Mouse (Mus musculus): ENCODE results near the gene Crygb. TPM values are rescaled to one million over a fixed set of nuclear protein-coding genes. Genes with fewer than 3 reads are reported as not detected.
"Not testable (repeated sequence)": the region's sequence is repeated elsewhere in the genome, so short reads cannot be mapped to it uniquely, and the experiment has no call there.

Crygb gene
- polyA plus RNA-seq, 1 experiment = not detected

- TF ChIP-seq CTCF (IDR thresholded peaks at IDR 0.05; ENCODE audit: insufficient read depth, low read length) = no peak
- no peak for TF ChIP-seq POLR2A (IDR thresholded peaks at IDR 0.05; ENCODE audit: borderline replicate concordance, extremely low read depth, low read depth, low read length)
- H3K4me1 ChIP-seq (ENCODE audit: control insufficient read depth, insufficient read depth, low read length) = no peaks in the 10 kb centered on the region
- WGBS = 17% methylated on average over 5 of the region's 5 CpGs
- no peak overlapping the region for H3K4me3 ChIP-seq (replicated peaks; ENCODE audit: extremely low read depth, low read depth, low read length)
- DNase-seq = no peak
These were observed 6.5 kb downstream of the Crygb start for GRCm38 (mm10) chr1:65075607-65076006.

- no peak within 1 kb of the TSS for H3K4me3 ChIP-seq (replicated peaks; ENCODE audit: extremely low read depth, low read depth, low read length)
- no peaks in the 10 kb centered on the region for H3K4me1 ChIP-seq (ENCODE audit: control insufficient read depth, insufficient read depth, low read length)
- TF ChIP-seq POLR2A (IDR thresholded peaks at IDR 0.05; ENCODE audit: borderline replicate concordance, extremely low read depth, low read depth, low read length) = no peak
- no peak for TF ChIP-seq CTCF (IDR thresholded peaks at IDR 0.05; ENCODE audit: insufficient read depth, low read length)
- no peak for DNase-seq
- 65% methylated on average over 6 of the region's 6 CpGs for WGBS
These were observed 8.5 kb downstream of the Crygb start, which contains the start of gene Crygc for GRCm38 (mm10) chr1:65073589-65073988. Gene Crygc (minus strand): TSS chr1:65073689.

GRCm38 (mm10) chr1:65067842-65068241, 14.2 kb downstream of the Crygb start:
- no peak for TF ChIP-seq CTCF (IDR thresholded peaks at IDR 0.05; ENCODE audit: insufficient read depth, low read length)
- H3K4me3 ChIP-seq (replicated peaks; ENCODE audit: extremely low read depth, low read depth, low read length) = no peak overlapping the region
- no peaks in the 10 kb centered on the region for H3K4me1 ChIP-seq (ENCODE audit: control insufficient read depth, insufficient read depth, low read length)
- no peak for DNase-seq

GRCm38 (mm10) chr1:65064201-65064600, 17.9 kb downstream of the Crygb start:
- 84% methylated on average over 15 of the region's 15 CpGs for WGBS
- DNase-seq = no peak
- Histone ChIP-seq H3K4me1 (ENCODE audit: control insufficient read depth, insufficient read depth, low read length) (no peaks in the 10 kb centered on the region), H3K4me3 (replicated peaks; ENCODE audit: extremely low read depth, low read depth, low read length) (no peak overlapping the region)
- TF ChIP-seq POLR2A (IDR thresholded peaks at IDR 0.05; ENCODE audit: borderline replicate concordance, extremely low read depth, low read depth, low read length) (no peak), CTCF (IDR thresholded peaks at IDR 0.05; ENCODE audit: insufficient read depth, low read length) (no peak)

- DNase-seq = no peak
- TF ChIP-seq CTCF (IDR thresholded peaks at IDR 0.05; ENCODE audit: insufficient read depth, low read length) = no peak
- no peak for TF ChIP-seq POLR2A (IDR thresholded peaks at IDR 0.05; ENCODE audit: borderline replicate concordance, extremely low read depth, low read depth, low read length)
- WGBS = 84% methylated on average over 8 of the region's 8 CpGs
- Histone ChIP-seq H3K4me3 (replicated peaks; ENCODE audit: extremely low read depth, low read depth, low read length) (no peak within 1 kb of the TSS), H3K4me1 (ENCODE audit: control insufficient read depth, insufficient read depth, low read length) (no peaks in the 10 kb centered on the region)
These were observed 18.7 kb downstream of the Crygb start, which contains the start of gene Crygd for GRCm38 (mm10) chr1:65063352-65063751. Gene Crygd (minus strand): TSS chr1:65063452.

GRCm38 (mm10) chr1:65052140-65052539, 29.9 kb downstream of the Crygb start:
- Histone ChIP-seq H3K4me1 (ENCODE audit: control insufficient read depth, insufficient read depth, low read length) (no peaks in the 10 kb centered on the region), H3K4me3 (replicated peaks; ENCODE audit: extremely low read depth, low read depth, low read length) (no peak overlapping the region)
- no peak for DNase-seq
- 26% methylated on average over 2 of the region's 2 CpGs for WGBS
- no peak for TF ChIP-seq POLR2A (IDR thresholded peaks at IDR 0.05; ENCODE audit: borderline replicate concordance, extremely low read depth, low read depth, low read length)
- no peak for TF ChIP-seq CTCF (IDR thresholded peaks at IDR 0.05; ENCODE audit: insufficient read depth, low read length)

GRCm38 (mm10) chr1:65051696-65052095, 30.4 kb downstream of the Crygb start:
- no peak overlapping the region for H3K4me3 ChIP-seq (replicated peaks; ENCODE audit: extremely low read depth, low read depth, low read length)
- DNase-seq = no peak
- no peak for TF ChIP-seq POLR2A (IDR thresholded peaks at IDR 0.05; ENCODE audit: borderline replicate concordance, extremely low read depth, low read depth, low read length)
- no peak for TF ChIP-seq CTCF (IDR thresholded peaks at IDR 0.05; ENCODE audit: insufficient read depth, low read length)
- no peaks in the 10 kb centered on the region for H3K4me1 ChIP-seq (ENCODE audit: control insufficient read depth, insufficient read depth, low read length)
- 65% methylated on average over 7 of the region's 7 CpGs for WGBS

- WGBS = 57% methylated on average over 12 of the region's 12 CpGs
- not testable (repeated sequence) for H3K4me1 ChIP-seq (ENCODE audit: control insufficient read depth, insufficient read depth, low read length); H3K4me3 ChIP-seq (replicated peaks; ENCODE audit: extremely low read depth, low read depth, low read length); DNase-seq
These were observed 31.1 kb downstream of the Crygb start, which contains the start of gene Cryge for GRCm38 (mm10) chr1:65050952-65051351. Gene Cryge (minus strand): TSS chr1:65051149.

GRCm38 (mm10) chr1:65048781-65049180, 33.3 kb downstream of the Crygb start:
- 52% methylated on average over 12 of the region's 12 CpGs for WGBS
- TF ChIP-seq POLR2A (IDR thresholded peaks at IDR 0.05; ENCODE audit: borderline replicate concordance, extremely low read depth, low read depth, low read length) (no peak), CTCF (IDR thresholded peaks at IDR 0.05; ENCODE audit: insufficient read depth, low read length) (no peak)
- DNase-seq = no peak

GRCm38 (mm10) chr1:65046401-65047109, 35.5 kb downstream of the Crygb start:
- TF ChIP-seq CTCF (IDR thresholded peaks at IDR 0.05; ENCODE audit: insufficient read depth, low read length) (no peak), POLR2A (IDR thresholded peaks at IDR 0.05; ENCODE audit: borderline replicate concordance, extremely low read depth, low read depth, low read length) (no peak)
- H3K4me1 ChIP-seq (ENCODE audit: control insufficient read depth, insufficient read depth, low read length) = no peaks in the 10 kb centered on the region
- no peak overlapping the region for H3K4me3 ChIP-seq (replicated peaks; ENCODE audit: extremely low read depth, low read depth, low read length)
- DNase-seq = no peak
- 32% methylated on average over 8 of the region's 8 CpGs for WGBS

More at GRCm38 (mm10) chr1:65048781-65049180, 33.3 kb downstream of the Crygb start:
- Histone ChIP-seq H3K4me3 (replicated peaks; ENCODE audit: extremely low read depth, low read depth, low read length) (no peak overlapping the region), H3K4me1 (ENCODE audit: control insufficient read depth, insufficient read depth, low read length) (no peaks in the 10 kb centered on the region)

Measured in lung, adult 2 months (tissue).